Mouse (Mus musculus) stomach, postnatal 0 days (tissue): ENCODE data around the gene Raly. TPM values are rescaled to one million over a fixed set of nuclear protein-coding genes. Genes with fewer than 3 reads are reported as not detected.
"Not testable (repeated sequence)": the region's sequence is repeated elsewhere in the genome, so short reads cannot be mapped to it uniquely, and the experiment has no call there.

Experiments used
- ATAC-seq: fragments of 200-750 bp; cut with Nextera tagmentation; 2 replicates; pipeline ENCODE4 v1.8.0; 2017; ENCODE audit not compliant: low FRiP score, low TSS enrichment
- DNase-seq: peaks from one replicate; pipeline ENCODE4 v3.0.0-alpha.2; 2016; ENCODE audit warnings: low spot score
- H3K27ac ChIP-seq: fragments of 300-500 bp; sonication (generic); replicated peaks from 2 replicates; pipeline ENCODE4 v1.5.1; 2014; ENCODE audit warnings: mild to moderate bottlenecking, control low read depth
- H3K27me3 ChIP-seq: fragments of 300-500 bp; sonication (generic); 2 replicates; pipeline ENCODE4 v1.6.1; 2014; ENCODE audit warnings: low read length; ENCODE audit not compliant: control insufficient read depth, insufficient read depth
- H3K36me3 ChIP-seq: fragments of 300-500 bp; sonication (generic); 2 replicates; pipeline ENCODE4 v1.6.1; 2014; ENCODE audit warnings: low read length, mixed read lengths; ENCODE audit not compliant: control insufficient read depth, insufficient read depth
- H3K4me1 ChIP-seq: fragments of 300-500 bp; sonication (generic); replicated peaks from 2 replicates; pipeline ENCODE4 v1.6.1; 2014; ENCODE audit warnings: antibody characterized with exemption; ENCODE audit not compliant: control insufficient read depth, insufficient read depth
- H3K4me2 ChIP-seq: fragments of 300-500 bp; sonication (generic); replicated peaks from 2 replicates; pipeline ENCODE4 v1.6.1; 2014; ENCODE audit warnings: low read depth, mild to moderate bottlenecking, control low read depth, moderate library complexity
- H3K4me3 ChIP-seq: fragments of 300-500 bp; sonication (generic); 2 replicates; pipeline ENCODE4 v1.5.1; 2014; ENCODE audit warnings: low read depth, low read length, control low read depth
- H3K9ac ChIP-seq: fragments of 300-500 bp; sonication (generic); 2 replicates; pipeline ENCODE4 v1.6.1; 2014; ENCODE audit warnings: mild to moderate bottlenecking, low read length, control low read depth, mixed read lengths
- H3K9me3 ChIP-seq: fragments of 300-500 bp; sonication (generic); 2 replicates; pipeline ENCODE4 v1.6.1; 2016; ENCODE audit warnings: low read length; ENCODE audit not compliant: control insufficient read depth
- CTCF ChIP-seq: IDR thresholded peaks from 2 replicates; pipeline ENCODE4 v1.5.1; 2016; ENCODE audit warnings: antibody characterized with exemption, low read depth, mild to moderate bottlenecking, moderate library complexity
- EP300 ChIP-seq: optimal IDR thresholded peaks from 2 replicates; pipeline ENCODE3; 2016; ENCODE audit warnings: antibody characterized with exemption
- WGBS: fragments of 180-500 bp; shearing (Covaris S2); extraction: QIAGEN DNeasy Blood & Tissue Kit; methylation state at CpG from one replicate; pipeline ENCODE4 v1.1.7; 2014; 5-methylcytosine and 5-hydroxymethylcytosine counted together
- polyA plus RNA-seq: library from polyadenylated mRNA; unstranded; fragments of >200 nt; fragmentation: Nextera tagmentation; extraction: Ambion mirVana; gene quantifications from 2 replicates; pipeline ENCODE4 v1.2.1, GENCODE M21; 2015

The Raly gene
- polyA plus RNA-seq, 1 experiment from 2014 or later = 18.7 TPM

DNA sequence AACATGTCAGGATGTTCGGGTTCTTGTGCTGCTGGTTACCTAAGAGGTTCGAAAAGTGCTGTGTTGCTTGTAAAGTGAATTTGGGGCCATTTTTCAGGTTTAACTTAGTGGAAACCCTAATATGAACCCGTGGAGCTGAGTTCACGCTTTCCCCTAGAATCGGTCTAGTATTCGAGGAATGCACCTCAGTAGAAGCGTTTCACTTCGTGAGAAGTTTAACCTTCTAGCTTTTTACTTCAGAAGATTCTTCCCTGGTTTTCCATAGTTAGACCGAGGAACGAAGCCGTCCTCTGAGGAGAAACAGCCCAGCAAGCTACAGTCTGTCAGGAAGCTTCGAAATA, 102.1 kb downstream of the Raly start:
- ATAC-seq (no peak), DNase-seq (no peak)
- Histone ChIP-seq H3K4me2 (peak overlapping the region; percentile 70), H3K27ac (0 out of 2 replicates have a peak overlapping the region, but pooled peaks have one; percentile 18), H3K4me3 (peak overlapping the region; percentile 79), H3K36me3 (peaks cover under 1% of the 10 kb centered on the region; the same call in 1 of the 2 replicates), H3K9me3 (no peaks in the 10 kb centered on the region), H3K9ac (peak overlapping the region; percentile 57), H3K4me1 (peaks cover 2% of the 10 kb centered on the region; the same call in 1 of the 2 replicates), H3K27me3 (0 out of 2 replicates have a peak, but pooled peaks cover 2% of the 10 kb centered on the region)
- WGBS = 7% methylated on average over 12 of the region's 12 CpGs
- no peak for TF ChIP-seq EP300
- no peak for TF ChIP-seq CTCF

DNA sequence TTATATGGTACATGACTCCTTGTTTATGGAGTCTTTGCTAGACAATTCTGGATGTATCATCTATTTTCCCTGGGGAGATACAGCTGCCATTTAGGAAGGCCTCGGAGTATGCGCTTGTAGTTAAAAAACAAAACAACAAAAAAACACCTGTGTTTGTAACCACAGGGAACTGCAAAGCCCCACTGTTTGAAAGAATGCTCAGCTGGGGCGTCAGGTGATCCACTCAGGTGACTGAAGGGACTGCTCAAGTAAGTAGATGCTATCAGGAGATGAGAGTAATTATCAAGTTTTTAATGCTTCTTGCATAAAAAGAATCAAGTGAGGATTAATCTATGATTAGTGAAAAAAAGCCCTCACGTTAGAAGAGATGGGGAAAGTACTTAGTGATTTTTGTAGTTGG, 102.7 kb downstream of the Raly start:
- Histone ChIP-seq H3K4me2 (peak overlapping the region; percentile 70), H3K4me1 (peaks cover 2% of the 10 kb centered on the region; the same call in 1 of the 2 replicates), H3K27me3 (0 out of 2 replicates have a peak, but pooled peaks cover 2% of the 10 kb centered on the region), H3K4me3 (no peak overlapping the region), H3K27ac (no peak overlapping the region), H3K9ac (no peak overlapping the region), H3K9me3 (no peaks in the 10 kb centered on the region), H3K36me3 (no peaks in the 10 kb centered on the region)
- DNase-seq (no peak), ATAC-seq (no peak)
- WGBS = 62% methylated on average over 4 of the region's 4 CpGs
- TF ChIP-seq CTCF (no peak), EP300 (no peak)

DNA sequence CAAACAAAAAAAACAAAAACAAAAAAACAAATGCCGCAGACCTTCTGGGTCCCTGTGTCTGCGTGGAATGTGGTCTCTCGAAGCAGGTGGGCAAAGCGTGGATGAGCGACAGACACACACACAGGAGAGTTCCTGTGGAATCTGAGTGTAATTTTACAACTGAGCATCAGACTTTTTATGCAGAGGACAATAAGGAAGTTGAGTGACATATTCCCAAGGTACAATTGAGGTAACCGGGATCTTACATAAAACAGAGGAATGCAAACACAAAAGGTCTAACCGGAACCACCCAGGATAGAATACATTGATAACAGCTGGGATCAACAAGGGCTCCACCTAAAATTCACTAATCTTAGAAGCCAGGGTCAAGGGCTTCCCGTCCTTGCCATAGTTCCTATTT, 108.1 kb downstream of the Raly start:
- not testable (repeated sequence) for H3K27ac ChIP-seq, H3K9ac ChIP-seq, H3K4me3 ChIP-seq, DNase-seq, H3K9me3 ChIP-seq, H3K36me3 ChIP-seq, ATAC-seq, H3K4me2 ChIP-seq, H3K27me3 ChIP-seq, H3K4me1 ChIP-seq
- WGBS = 76% methylated on average over 7 of the region's 8 CpGs

DNA sequence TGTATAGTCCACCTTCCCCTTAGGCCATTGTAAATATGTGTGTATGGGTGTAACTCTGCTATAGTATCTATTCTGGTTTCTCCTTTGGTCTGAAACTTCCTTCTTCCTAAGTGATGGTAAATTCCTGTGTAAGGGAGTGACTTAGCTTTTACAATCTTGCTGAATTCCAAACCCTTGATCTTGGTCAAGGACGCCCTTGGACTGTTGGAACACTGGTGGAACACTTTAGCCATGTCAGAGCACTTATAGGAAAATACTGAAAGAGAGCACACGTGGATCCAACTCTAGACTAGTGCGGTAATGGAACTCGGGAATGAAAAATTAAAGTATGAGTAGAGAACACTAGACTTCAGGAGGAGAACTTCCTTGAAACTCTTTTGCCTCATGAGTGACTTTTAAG, 108.5 kb downstream of the Raly start:
- WGBS = 82% methylated on average over 4 of the region's 4 CpGs
- not testable (repeated sequence) for DNase-seq, H3K27me3 ChIP-seq, ATAC-seq, H3K9me3 ChIP-seq, H3K27ac ChIP-seq, H3K9ac ChIP-seq, H3K36me3 ChIP-seq, H3K4me3 ChIP-seq, H3K4me1 ChIP-seq, H3K4me2 ChIP-seq

DNA sequence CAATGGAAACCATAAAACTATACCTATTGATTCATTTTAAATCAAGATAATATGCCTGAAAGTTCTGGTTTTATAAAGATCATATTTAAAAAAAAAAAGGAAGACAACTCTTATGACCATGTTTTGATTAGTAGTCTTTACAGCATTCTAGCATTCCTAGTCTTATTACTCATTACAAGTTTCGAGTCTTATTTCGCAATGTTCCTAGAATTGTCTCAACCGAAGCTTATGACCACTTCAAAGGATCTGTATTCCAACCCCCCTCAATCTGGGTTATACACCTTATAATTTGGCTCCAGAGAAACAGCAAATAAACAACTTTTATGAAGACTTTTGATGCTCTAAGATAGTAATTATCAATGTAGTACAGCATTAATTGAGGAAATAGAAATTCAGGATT, 111.2 kb downstream of the Raly start:
- Histone ChIP-seq H3K9ac (no peak overlapping the region), H3K4me2 (no peak overlapping the region), H3K27ac (no peak overlapping the region), H3K36me3 (no peaks in the 10 kb centered on the region), H3K4me3 (no peak overlapping the region), H3K9me3 (no peaks in the 10 kb centered on the region), H3K27me3 (no peaks in the 10 kb centered on the region), H3K4me1 (no peaks in the 10 kb centered on the region)
- no peak for TF ChIP-seq EP300
- no peak for TF ChIP-seq CTCF
- DNase-seq = no peak
- 72% methylated on average over 3 of the region's 3 CpGs for WGBS
- ATAC-seq = no peak

DNA sequence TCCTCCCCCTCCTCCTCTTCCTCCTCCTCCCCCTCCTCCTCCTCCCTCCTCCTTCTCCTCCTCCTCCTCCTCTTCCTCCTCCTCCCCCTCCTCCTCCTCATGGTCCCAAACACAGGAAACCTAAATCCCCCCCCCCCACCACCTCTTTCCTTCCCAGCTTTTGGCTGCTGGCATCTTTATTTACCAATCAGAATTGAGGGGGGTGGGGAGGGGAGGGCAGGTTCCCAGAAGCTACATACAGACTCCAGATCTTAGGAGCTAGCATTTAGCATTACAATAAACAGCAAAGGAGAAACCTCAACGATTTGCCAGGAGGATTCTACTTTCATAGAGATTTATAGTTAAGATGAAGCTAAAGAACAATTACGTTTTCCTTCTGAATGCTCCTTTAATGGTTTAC, 114.9 kb downstream of the Raly start:
- no peaks in the 10 kb centered on the region for H3K27me3 ChIP-seq
- no peak overlapping the region for H3K4me2 ChIP-seq
- H3K36me3 ChIP-seq = no peaks in the 10 kb centered on the region
- H3K4me1 ChIP-seq = no peaks in the 10 kb centered on the region
- no peak overlapping the region for H3K9ac ChIP-seq
- DNase-seq (no peak), ATAC-seq (no peak)
- no peak overlapping the region for H3K4me3 ChIP-seq
- WGBS = 63% methylated on average over 2 of the region's 2 CpGs
- no peaks in the 10 kb centered on the region for H3K9me3 ChIP-seq
- TF ChIP-seq EP300 (no peak), CTCF (no peak)
- H3K27ac ChIP-seq = no peak overlapping the region
